Mouse (Mus musculus): ENCODE measurements at regions not wholly inside any gene's neighbourhood (a gene's known extent, or its start where the extent isn't known, plus 50 kb on each side); places are given as distances from the start of the nearest gene placed in this dataset.

GRCm38 (mm10) chr12:9237538-9237937 is 207.7 kb downstream of the Ttc32 start:
- no peak overlapping the region for H3K27ac ChIP-seq (replicated peaks)
- no peak overlapping the region for H3K4me2 ChIP-seq (replicated peaks; ENCODE audit: low read depth)
- WGBS: 59% methylated on average over 6 of the region's 6 CpGs
- ATAC-seq (ENCODE audit: low FRiP score, low TSS enrichment): no peak
- no peaks in the 10 kb centered on the region for H3K9me3 ChIP-seq (ENCODE audit: control insufficient read depth, low read length)
- H3K4me3 ChIP-seq (ENCODE audit: low read depth, low read length): no peak overlapping the region
- no peak overlapping the region for H3K9ac ChIP-seq (ENCODE audit: low read length)
- no peak for DNase-seq (ENCODE audit: low spot score)
- no peaks in the 10 kb centered on the region for H3K27me3 ChIP-seq (ENCODE audit: control insufficient read depth, insufficient read depth, low read length)
- no peaks in the 10 kb centered on the region for H3K36me3 ChIP-seq (ENCODE audit: control insufficient read depth, insufficient read depth, low read length)
- TF ChIP-seq CTCF (IDR thresholded peaks at IDR 0.05; ENCODE audit: low read depth): no peak
- no peak for TF ChIP-seq EP300 (optimal IDR thresholded peaks at IDR 0.05)
- no peaks in the 10 kb centered on the region for H3K4me1 ChIP-seq (replicated peaks; ENCODE audit: control insufficient read depth, insufficient read depth)

- 80% methylated on average over 1 of the region's 1 CpGs for WGBS
- H3K36me3 ChIP-seq (ENCODE audit: control insufficient read depth, insufficient read depth, low read length): no peaks in the 10 kb centered on the region
- TF ChIP-seq EP300 (optimal IDR thresholded peaks at IDR 0.05) (no peak), CTCF (IDR thresholded peaks at IDR 0.05; ENCODE audit: low read depth) (no peak)
These were observed 208.2 kb downstream of the Ttc32 start for GRCm38 (mm10) chr12:9237955-9238354.

DNA sequence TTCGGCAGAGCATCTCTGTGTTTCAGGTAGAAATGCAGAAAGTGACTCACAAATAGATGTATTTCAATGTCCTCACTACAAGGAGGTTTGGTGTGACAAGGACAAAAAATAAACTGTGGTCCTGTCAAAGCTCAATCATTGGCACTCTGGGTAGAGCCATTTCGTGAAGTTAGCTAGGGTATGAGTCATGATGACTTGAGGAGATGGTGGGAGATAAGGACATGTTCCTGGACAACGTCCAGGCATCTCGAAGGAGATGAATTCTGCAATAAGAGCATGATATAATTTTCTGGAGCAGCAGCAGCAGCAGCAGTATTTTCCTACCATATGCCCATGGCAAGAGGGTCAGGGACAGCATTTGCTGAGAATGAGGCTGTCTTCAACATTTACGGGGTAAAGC is 217.7 kb downstream of the Ttc32 start:
- Histone ChIP-seq H3K27me3 (ENCODE audit: control insufficient read depth, insufficient read depth, low read length) (no peaks in the 10 kb centered on the region), H3K4me2 (replicated peaks; ENCODE audit: low read depth) (no peak overlapping the region), H3K27ac (replicated peaks) (no peak overlapping the region), H3K9ac (ENCODE audit: low read length) (no peak overlapping the region), H3K36me3 (ENCODE audit: control insufficient read depth, insufficient read depth, low read length) (no peaks in the 10 kb centered on the region), H3K4me1 (replicated peaks; ENCODE audit: control insufficient read depth, insufficient read depth) (no peaks in the 10 kb centered on the region), H3K9me3 (ENCODE audit: control insufficient read depth, low read length) (no peaks in the 10 kb centered on the region), H3K4me3 (ENCODE audit: low read depth, low read length) (no peak overlapping the region)
- no peak for ATAC-seq (ENCODE audit: low FRiP score, low TSS enrichment)
- DNase-seq (ENCODE audit: low spot score): no peak
- TF ChIP-seq EP300 (optimal IDR thresholded peaks at IDR 0.05): no peak
- no peak for TF ChIP-seq CTCF (IDR thresholded peaks at IDR 0.05; ENCODE audit: low read depth)
- WGBS: 54% methylated on average over 5 of the region's 5 CpGs

More at GRCm38 (mm10) chr12:9237955-9238354, 208.2 kb downstream of the Ttc32 start:
- Histone ChIP-seq H3K4me2 (replicated peaks; ENCODE audit: low read depth) (no peak overlapping the region), H3K27me3 (ENCODE audit: control insufficient read depth, insufficient read depth, low read length) (no peaks in the 10 kb centered on the region), H3K9me3 (ENCODE audit: control insufficient read depth, low read length) (no peaks in the 10 kb centered on the region), H3K9ac (ENCODE audit: low read length) (no peak overlapping the region), H3K4me3 (ENCODE audit: low read depth, low read length) (no peak overlapping the region), H3K4me1 (replicated peaks; ENCODE audit: control insufficient read depth, insufficient read depth) (no peaks in the 10 kb centered on the region), H3K27ac (replicated peaks) (no peak overlapping the region)
- ATAC-seq (ENCODE audit: low FRiP score, low TSS enrichment): no peak
- no peak for DNase-seq (ENCODE audit: low spot score)

- no peaks in the 10 kb centered on the region for H3K9me3 ChIP-seq (ENCODE audit: control insufficient read depth, low read length)
- DNase-seq (ENCODE audit: low spot score) (peak; percentile 40), ATAC-seq (ENCODE audit: low FRiP score, low TSS enrichment) (0 out of 2 replicates have a peak, but pooled peaks have one; percentile 29)
- no peak overlapping the region for H3K4me2 ChIP-seq (replicated peaks; ENCODE audit: low read depth)
- H3K9ac ChIP-seq (ENCODE audit: low read length): no peak overlapping the region
- H3K27ac ChIP-seq (replicated peaks): no peak overlapping the region
- H3K36me3 ChIP-seq (ENCODE audit: control insufficient read depth, insufficient read depth, low read length): no peaks in the 10 kb centered on the region
- no peaks in the 10 kb centered on the region for H3K27me3 ChIP-seq (ENCODE audit: control insufficient read depth, insufficient read depth, low read length)
- 23% methylated on average over 5 of the region's 5 CpGs for WGBS
- TF ChIP-seq EP300 (optimal IDR thresholded peaks at IDR 0.05) (no peak), CTCF (IDR thresholded peaks at IDR 0.05; ENCODE audit: low read depth) (peak; percentile 79)
- no peaks in the 10 kb centered on the region for H3K4me1 ChIP-seq (replicated peaks; ENCODE audit: control insufficient read depth, insufficient read depth)
- no peak overlapping the region for H3K4me3 ChIP-seq (ENCODE audit: low read depth, low read length)
These were observed 222.0 kb downstream of the Ttc32 start for GRCm38 (mm10) chr12:9251772-9252171.

- Histone ChIP-seq H3K36me3 (ENCODE audit: control insufficient read depth, insufficient read depth, low read length) (no peaks in the 10 kb centered on the region), H3K27me3 (ENCODE audit: control insufficient read depth, insufficient read depth, low read length) (no peaks in the 10 kb centered on the region), H3K9me3 (ENCODE audit: control insufficient read depth, low read length) (no peaks in the 10 kb centered on the region), H3K9ac (ENCODE audit: low read length) (no peak overlapping the region), H3K4me2 (replicated peaks; ENCODE audit: low read depth) (no peak overlapping the region), H3K4me3 (ENCODE audit: low read depth, low read length) (no peak overlapping the region), H3K27ac (replicated peaks) (no peak overlapping the region), H3K4me1 (replicated peaks; ENCODE audit: control insufficient read depth, insufficient read depth) (no peaks in the 10 kb centered on the region)
- DNase-seq (ENCODE audit: low spot score): no peak
- WGBS: 29% methylated on average over 19 of the region's 19 CpGs
- TF ChIP-seq EP300 (optimal IDR thresholded peaks at IDR 0.05): no peak
- TF ChIP-seq CTCF (IDR thresholded peaks at IDR 0.05; ENCODE audit: low read depth): no peak
- no peak for ATAC-seq (ENCODE audit: low FRiP score, low TSS enrichment)
These were observed 223.7 kb downstream of the Ttc32 start for GRCm38 (mm10) chr12:9253306-9254074.

- no peak for ATAC-seq (ENCODE audit: low FRiP score, low TSS enrichment)
- H3K4me3 ChIP-seq (ENCODE audit: low read depth, low read length): no peak overlapping the region
- no peak overlapping the region for H3K9ac ChIP-seq (ENCODE audit: low read length)
- H3K27me3 ChIP-seq (ENCODE audit: control insufficient read depth, insufficient read depth, low read length): no peaks in the 10 kb centered on the region
- no peak overlapping the region for H3K27ac ChIP-seq (replicated peaks)
- 72% methylated on average over 6 of the region's 6 CpGs for WGBS
- H3K4me2 ChIP-seq (replicated peaks; ENCODE audit: low read depth): no peak overlapping the region
- no peaks in the 10 kb centered on the region for H3K9me3 ChIP-seq (ENCODE audit: control insufficient read depth, low read length)
- no peaks in the 10 kb centered on the region for H3K36me3 ChIP-seq (ENCODE audit: control insufficient read depth, insufficient read depth, low read length)
- no peaks in the 10 kb centered on the region for H3K4me1 ChIP-seq (replicated peaks; ENCODE audit: control insufficient read depth, insufficient read depth)
- no peak for DNase-seq (ENCODE audit: low spot score)
- no peak for TF ChIP-seq CTCF (IDR thresholded peaks at IDR 0.05; ENCODE audit: low read depth)
- no peak for TF ChIP-seq EP300 (optimal IDR thresholded peaks at IDR 0.05)
These were observed 224.6 kb downstream of the Ttc32 start for GRCm38 (mm10) chr12:9254301-9254860.
